Mouse (Mus musculus) spleen, postnatal 14 days (tissue): ENCODE measurements around the gene Bcas1.

Experiments used
- DNase-seq, 2 experiments: peaks; one replicate each; pipeline ENCODE4 v3.0.0; 2021 to 2022; ENCODE audit warnings: low spot score in 2 of 2

Gene Bcas1

GRCm38 (mm10) chr2:170310310-170310987 lies 117.2 kb downstream of the Bcas1 start:
- no peak for DNase-seq

- DNase-seq = no peak
Measured at GRCm38 (mm10) chr2:170308966-170309365, 118.7 kb downstream of the Bcas1 start.

- no peak for DNase-seq
Measured at GRCm38 (mm10) chr2:170308033-170308820, 119.4 kb downstream of the Bcas1 start.

GRCm38 (mm10) chr2:170307589-170308021 lies 120.0 kb downstream of the Bcas1 start:
- peak in 1 of 2 experiments; percentile 25 for DNase-seq

- DNase-seq = no peak
Measured at GRCm38 (mm10) chr2:170306637-170307320, 120.9 kb downstream of the Bcas1 start.

GRCm38 (mm10) chr2:170304766-170305165 lies 122.9 kb downstream of the Bcas1 start:
- no peak for DNase-seq

- no peak for DNase-seq
Measured at GRCm38 (mm10) chr2:170303595-170303994, 124.0 kb downstream of the Bcas1 start.

GRCm38 (mm10) chr2:170302825-170303224 lies 124.8 kb downstream of the Bcas1 start:
- DNase-seq = peak in 1 of 2 experiments; percentile 19
